Mouse (Mus musculus) stomach, embryonic 16.5 days (tissue): Measurements from ENCODE around the gene Susd3. TPM values are rescaled to one million over a fixed set of nuclear protein-coding genes. Genes with fewer than 3 reads are reported as not detected.

Experiments used
- ATAC-seq: fragments of 200-750 bp; cut with Nextera tagmentation; 2 replicates; pipeline ENCODE4 v1.8.0; 2017; ENCODE audit warnings: moderate number of reproducible peaks, moderate TSS enrichment; ENCODE audit not compliant: insufficient read depth, low FRiP score
- H3K27ac ChIP-seq: fragments of 300-500 bp; sonication (generic); 2 replicates; pipeline ENCODE4 v1.5.1; 2014; ENCODE audit warnings: low read length
- H3K27me3 ChIP-seq: fragments of 300-500 bp; sonication (generic); 2 replicates; pipeline ENCODE4 v1.6.1; 2014; ENCODE audit warnings: low read length, control low read depth, mixed read lengths; ENCODE audit not compliant: control insufficient read depth, insufficient read depth
- H3K36me3 ChIP-seq: fragments of 300-500 bp; sonication (generic); 2 replicates; pipeline ENCODE4 v1.6.1; 2014; ENCODE audit warnings: low read length; ENCODE audit not compliant: control insufficient read depth, insufficient read depth
- H3K4me1 ChIP-seq: fragments of 300-500 bp; sonication (generic); 2 replicates; pipeline ENCODE4 v1.6.1; 2014; ENCODE audit warnings: low read length, control low read depth, mixed read lengths; ENCODE audit not compliant: control insufficient read depth, insufficient read depth
- H3K4me2 ChIP-seq: fragments of 300-500 bp; sonication (generic); 2 replicates; pipeline ENCODE4 v1.6.1; 2014; ENCODE audit warnings: low read depth, low read length, mixed read lengths
- H3K4me3 ChIP-seq: fragments of 300-500 bp; sonication (generic); replicated peaks from 2 replicates; pipeline ENCODE4 v1.5.1; 2014; ENCODE audit warnings: mild to moderate bottlenecking, low read length
- H3K9ac ChIP-seq: fragments of 300-500 bp; sonication (generic); 2 replicates; pipeline ENCODE4 v1.6.1; 2014; ENCODE audit warnings: low read length
- H3K9me3 ChIP-seq: fragments of 300-500 bp; sonication (generic); replicated peaks from 2 replicates; pipeline ENCODE4 v1.6.1; 2016; ENCODE audit warnings: low read length, control low read depth; ENCODE audit not compliant: control insufficient read depth
- WGBS: fragments of 180-500 bp; shearing (Covaris S2); extraction: QIAGEN DNeasy Blood & Tissue Kit; methylation state at CpG from one replicate; pipeline ENCODE4 v1.1.7; 2014; 5-methylcytosine and 5-hydroxymethylcytosine counted together
- polyA plus RNA-seq: library from polyadenylated mRNA; unstranded; fragments of >200 nt; fragmentation: Nextera tagmentation; extraction: Ambion mirVana; gene quantifications from 2 replicates; pipeline ENCODE4 v1.2.1, GENCODE M21; 2015

The Susd3 gene
- polyA plus RNA-seq, 1 experiment from 2014 or later = 1.2 TPM

- Histone ChIP-seq H3K27ac (no peak overlapping the region), H3K36me3 (peaks cover 10% of the 10 kb centered on the region), H3K4me3 (no peak overlapping the region), H3K4me1 (peaks cover 4% of the 10 kb centered on the region), H3K4me2 (no peak overlapping the region), H3K9ac (no peak overlapping the region), H3K9me3 (no peaks in the 10 kb centered on the region), H3K27me3 (no peaks in the 10 kb centered on the region)
- WGBS = 83% methylated on average over 5 of the region's 5 CpGs
- ATAC-seq = no peak
Measured at GRCm38 (mm10) chr13:49196211-49196610, 52.3 kb downstream of the Susd3 start.

GRCm38 (mm10) chr13:49195651-49196050, 52.9 kb downstream of the Susd3 start:
- no peak for ATAC-seq
- Histone ChIP-seq H3K4me1 (peaks cover 9% of the 10 kb centered on the region), H3K9ac (no peak overlapping the region), H3K9me3 (no peaks in the 10 kb centered on the region), H3K27me3 (no peaks in the 10 kb centered on the region), H3K36me3 (peaks cover 10% of the 10 kb centered on the region), H3K4me2 (no peak overlapping the region), H3K4me3 (no peak overlapping the region), H3K27ac (no peak overlapping the region)
- WGBS = 89% methylated on average over 7 of the region's 7 CpGs

GRCm38 (mm10) chr13:49194811-49195210, 53.7 kb downstream of the Susd3 start:
- no peak overlapping the region for H3K27ac ChIP-seq
- H3K4me3 ChIP-seq = no peak overlapping the region
- no peak overlapping the region for H3K4me2 ChIP-seq
- 94% methylated on average over 13 of the region's 13 CpGs for WGBS
- no peak for ATAC-seq
- no peaks in the 10 kb centered on the region for H3K9me3 ChIP-seq
- no peak overlapping the region for H3K9ac ChIP-seq
- peaks cover 17% of the 10 kb centered on the region for H3K4me1 ChIP-seq
- H3K36me3 ChIP-seq = peaks cover 10% of the 10 kb centered on the region
- H3K27me3 ChIP-seq = no peaks in the 10 kb centered on the region

GRCm38 (mm10) chr13:49193650-49194049, 54.9 kb downstream of the Susd3 start:
- H3K9ac ChIP-seq = no peak overlapping the region
- H3K4me3 ChIP-seq = no peak overlapping the region
- H3K27me3 ChIP-seq = no peaks in the 10 kb centered on the region
- H3K4me1 ChIP-seq = peaks cover 24% of the 10 kb centered on the region
- no peak for ATAC-seq
- no peaks in the 10 kb centered on the region for H3K9me3 ChIP-seq
- H3K36me3 ChIP-seq = peaks cover 10% of the 10 kb centered on the region
- H3K27ac ChIP-seq = no peak overlapping the region
- WGBS = 96% methylated on average over 17 of the region's 17 CpGs
- no peak overlapping the region for H3K4me2 ChIP-seq

- 66% methylated on average over 16 of the region's 16 CpGs for WGBS
- no peak overlapping the region for H3K27ac ChIP-seq
Measured at GRCm38 (mm10) chr13:49192156-49192855, 56.2 kb downstream of the Susd3 start.

GRCm38 (mm10) chr13:49191673-49192035, 56.9 kb downstream of the Susd3 start:
- no peak for ATAC-seq
- H3K4me3 ChIP-seq = no peak overlapping the region
- peaks cover 34% of the 10 kb centered on the region for H3K4me1 ChIP-seq
- H3K27me3 ChIP-seq = no peaks in the 10 kb centered on the region
- H3K27ac ChIP-seq = no peak overlapping the region
- peak overlapping the region; percentile 24; the same call in 1 of the 2 replicates for H3K9ac ChIP-seq
- WGBS = 40% methylated on average over 5 of the region's 5 CpGs
- peaks cover 10% of the 10 kb centered on the region for H3K36me3 ChIP-seq
- H3K9me3 ChIP-seq = no peaks in the 10 kb centered on the region
- H3K4me2 ChIP-seq = no peak overlapping the region

More at GRCm38 (mm10) chr13:49192156-49192855, 56.2 kb downstream of the Susd3 start:
- Histone ChIP-seq H3K27me3 (no peaks in the 10 kb centered on the region), H3K9ac (no peak overlapping the region), H3K4me1 (peaks cover 30% of the 10 kb centered on the region), H3K4me2 (no peak overlapping the region), H3K9me3 (no peaks in the 10 kb centered on the region), H3K36me3 (peaks cover 10% of the 10 kb centered on the region), H3K4me3 (no peak overlapping the region)
- no peak for ATAC-seq

- H3K4me1 ChIP-seq = peaks cover 39% of the 10 kb centered on the region
- 56% methylated on average over 7 of the region's 7 CpGs for WGBS
- no peak overlapping the region for H3K4me2 ChIP-seq
- H3K9ac ChIP-seq = peak overlapping the region; percentile 24; the same call in 1 of the 2 replicates
- no peaks in the 10 kb centered on the region for H3K27me3 ChIP-seq
- no peak overlapping the region for H3K27ac ChIP-seq
- no peaks in the 10 kb centered on the region for H3K9me3 ChIP-seq
- H3K4me3 ChIP-seq = no peak overlapping the region
- ATAC-seq = no peak
- H3K36me3 ChIP-seq = peaks cover 10% of the 10 kb centered on the region
Measured at GRCm38 (mm10) chr13:49190876-49191672, 57.4 kb downstream of the Susd3 start.

GRCm38 (mm10) chr13:49189970-49190870, 58.3 kb downstream of the Susd3 start:
- H3K4me2 ChIP-seq = no peak overlapping the region
- peaks cover 39% of the 10 kb centered on the region for H3K4me1 ChIP-seq
- H3K4me3 ChIP-seq = no peak overlapping the region
- H3K36me3 ChIP-seq = 0 out of 2 replicates have a peak, but pooled peaks cover 5% of the 10 kb centered on the region
- no peaks in the 10 kb centered on the region for H3K9me3 ChIP-seq
- WGBS = 58% methylated on average over 12 of the region's 12 CpGs
- H3K27me3 ChIP-seq = no peaks in the 10 kb centered on the region
- no peak for ATAC-seq
- no peak overlapping the region for H3K27ac ChIP-seq
- H3K9ac ChIP-seq = peak overlapping the region; percentile 43; the same call in 1 of the 2 replicates
